In the genomic region with DNA sequence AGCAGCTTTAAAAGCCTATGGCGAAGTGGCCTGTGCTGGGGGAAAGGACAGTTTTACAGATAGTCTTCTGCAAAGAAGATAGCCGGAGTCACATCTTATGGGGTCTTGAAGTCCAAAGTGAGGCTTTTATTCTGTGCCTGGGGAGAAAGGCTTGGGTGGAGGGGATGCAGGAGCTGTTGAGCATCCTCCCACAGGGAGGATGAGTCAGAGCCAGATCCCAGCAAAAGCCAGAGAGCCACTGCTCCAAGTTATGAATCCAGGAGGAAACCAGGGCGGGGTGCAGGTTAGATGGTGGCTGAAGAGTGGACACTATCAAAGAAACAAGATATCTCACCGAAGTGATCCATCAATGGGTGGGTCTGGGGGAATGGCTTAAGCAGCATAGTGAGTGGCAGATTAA, we compare ENCODE assay signal across 24 mouse cellular contexts. TPM values are rescaled to one million over a fixed set of nuclear protein-coding genes. Genes with fewer than 3 reads are reported as not detected.
"Had no signal": no experiment of that assay in that cellular context is flagged by ENCODE, and none has a peak within 500 bp of the region (broad histone marks: within the 10 kb centered on the region; RNA-seq: fewer than 3 reads in every experiment).

No protein-coding gene starts in this region.

- DNase-seq: heart, postnatal 10 days; heart, postnatal 14 days; heart, postnatal 36 days; heart, postnatal 4 days; kidney, adult 11 months; kidney, adult 18-20 months; kidney, adult 2 months; kidney, adult 8-10 months; kidney, adult 9 months; kidney, postnatal 10 days; kidney, postnatal 14 days; kidney, postnatal 25 days; kidney, postnatal 36 days; kidney, postnatal 4 days; layer of hippocampus, adult 9-11 months; layer of hippocampus, postnatal 36 days had no signal

- ATAC-seq: hindbrain, embryonic 16.5 days; hindbrain, postnatal 0 days; inflammation-experienced regulatory T-cells, adult 6 months; intestine, embryonic 15.5 days; intestine, embryonic 16.5 days; intestine, postnatal 0 days had no signal

RNA-seq across cellular contexts. Expression of gene Tcte1, which starts 11.5 kb away (rescaled TPM):
- total RNA-seq: heart, postnatal 10 days; heart, postnatal 25 days; heart, postnatal 36 days; heart, postnatal 4 days; hematopoietic stem cell, adult 5-6 weeks had no signal

RNA-seq across cellular contexts. Expression of gene Spats1, which starts 36.5 kb away (rescaled TPM):
- total RNA-seq: hematopoietic stem cell, adult 5-6 weeks had no signal
